Mouse (Mus musculus): ENCODE data around the gene Slc29a1. TPM values are rescaled to one million over a fixed set of nuclear protein-coding genes. Genes with fewer than 3 reads are reported as not detected.

Gene Slc29a1
- polyA plus RNA-seq, 1 experiment from 2014 or later: 175 TPM

DNA sequence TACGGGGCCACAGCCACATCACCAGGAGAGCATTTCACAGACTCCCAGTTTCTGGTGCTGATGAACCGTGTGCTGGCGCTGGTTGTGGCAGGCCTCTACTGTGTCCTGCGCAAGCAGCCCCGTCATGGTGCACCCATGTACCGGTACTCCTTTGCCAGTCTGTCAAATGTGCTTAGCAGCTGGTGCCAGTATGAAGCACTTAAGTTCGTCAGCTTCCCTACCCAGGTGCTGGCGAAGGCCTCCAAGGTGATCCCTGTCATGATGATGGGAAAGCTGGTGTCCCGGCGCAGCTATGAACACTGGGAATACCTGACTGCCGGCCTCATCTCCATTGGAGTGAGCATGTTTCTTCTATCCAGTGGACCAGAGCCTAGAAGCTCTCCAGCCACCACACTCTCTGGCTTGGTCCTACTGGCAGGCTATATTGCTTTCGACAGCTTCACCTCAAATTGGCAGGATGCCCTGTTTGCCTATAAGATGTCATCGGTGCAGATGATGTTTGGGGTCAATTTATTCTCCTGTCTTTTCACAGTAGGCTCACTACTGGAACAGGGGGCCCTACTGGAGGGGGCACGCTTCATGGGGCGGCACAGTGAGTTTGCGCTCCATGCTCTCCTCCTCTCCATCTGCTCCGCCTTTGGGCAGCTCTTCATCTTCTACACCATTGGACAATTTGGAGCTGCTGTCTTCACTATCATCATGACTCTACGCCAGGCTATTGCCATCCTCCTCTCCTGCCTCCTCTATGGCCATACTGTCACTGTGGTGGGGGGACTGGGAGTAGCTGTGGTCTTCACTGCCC lies 32.8 kb downstream of the Slc29a1 start:
- Histone ChIP-seq H3K4me3 (replicated peaks) (no peak overlapping the region), H3K9ac (no peak overlapping the region; the same call in 1 of the 2 replicates), H3K27ac (replicated peaks) (no peak overlapping the region; the same call in 1 of the 2 replicates), H3K27me3 (no peaks in the 10 kb centered on the region), H3K4me1 (replicated peaks) (peaks cover 60% of the 10 kb centered on the region), H3K36me3 (replicated peaks) (peaks cover 57% of the 10 kb centered on the region), H3K4me2 (no peak overlapping the region), H3K9me3 (replicated peaks) (no peaks in the 10 kb centered on the region)
- WGBS (ENCODE audit: insufficient replicate concordance): 59% methylated on average over 18 of the region's 18 CpGs
- ATAC-seq (ENCODE audit: insufficient read depth): no peak

GRCm38 (mm10) chr17:45566031-45566359 lies 33.4 kb downstream of the Slc29a1 start:
- H3K27ac ChIP-seq (replicated peaks): no peak overlapping the region
- H3K4me1 ChIP-seq (replicated peaks): peaks cover 56% of the 10 kb centered on the region
- WGBS (ENCODE audit: insufficient replicate concordance): 39% methylated on average over 1 of the region's 1 CpGs

GRCm38 (mm10) chr17:45565103-45565502 lies 34.3 kb downstream of the Slc29a1 start:
- Histone ChIP-seq H3K4me1 (replicated peaks) (peaks cover 54% of the 10 kb centered on the region), H3K36me3 (replicated peaks) (peaks cover 42% of the 10 kb centered on the region), H3K4me3 (replicated peaks) (peak overlapping the region; percentile 84), H3K9ac (peak overlapping the region; percentile 86; the same call in 1 of the 2 replicates), H3K4me2 (peak overlapping the region; percentile 98), H3K27me3 (no peaks in the 10 kb centered on the region), H3K27ac (replicated peaks) (no peak overlapping the region), H3K9me3 (replicated peaks) (no peaks in the 10 kb centered on the region)
- no peak for ATAC-seq (ENCODE audit: insufficient read depth)
- WGBS (ENCODE audit: insufficient replicate concordance): 92% methylated on average over 11 of the region's 11 CpGs

More at GRCm38 (mm10) chr17:45566031-45566359, 33.4 kb downstream of the Slc29a1 start:
- H3K4me2 ChIP-seq: no peak overlapping the region
- no peaks in the 10 kb centered on the region for H3K9me3 ChIP-seq (replicated peaks)
- peaks cover 51% of the 10 kb centered on the region for H3K36me3 ChIP-seq (replicated peaks)
- ATAC-seq (ENCODE audit: insufficient read depth): no peak
- H3K27me3 ChIP-seq: no peaks in the 10 kb centered on the region
- no peak overlapping the region for H3K4me3 ChIP-seq (replicated peaks)
- H3K9ac ChIP-seq: no peak overlapping the region; the same call in 1 of the 2 replicates

GRCm38 (mm10) chr17:45564531-45565084 lies 34.8 kb downstream of the Slc29a1 start:
- Histone ChIP-seq H3K9me3 (replicated peaks) (no peaks in the 10 kb centered on the region), H3K27ac (replicated peaks) (peak overlapping the region; percentile 79), H3K4me3 (replicated peaks) (peak overlapping the region; percentile 84), H3K27me3 (no peaks in the 10 kb centered on the region), H3K4me2 (peak overlapping the region; percentile 98), H3K36me3 (replicated peaks) (peaks cover 37% of the 10 kb centered on the region), H3K4me1 (replicated peaks) (peaks cover 49% of the 10 kb centered on the region), H3K9ac (peak overlapping the region; percentile 86)
- WGBS (ENCODE audit: insufficient replicate concordance): 18% methylated on average over 18 of the region's 18 CpGs
- ATAC-seq (ENCODE audit: insufficient read depth): no peak

- H3K9me3 ChIP-seq (replicated peaks): no peaks in the 10 kb centered on the region
- H3K4me1 ChIP-seq (replicated peaks): peaks cover 49% of the 10 kb centered on the region
- peaks cover 30% of the 10 kb centered on the region for H3K36me3 ChIP-seq (replicated peaks)
- peak within 1 kb of the TSS; percentile 79 for H3K27ac ChIP-seq (replicated peaks)
- peak within 1 kb of the TSS; percentile 86 for H3K9ac ChIP-seq
- peak within 1 kb of the TSS; percentile 98 for H3K4me2 ChIP-seq
- H3K27me3 ChIP-seq: no peaks in the 10 kb centered on the region
- ATAC-seq (ENCODE audit: insufficient read depth): peak; percentile 78
- WGBS (ENCODE audit: insufficient replicate concordance): under 1% methylated on average over 61 of the region's 61 CpGs
- H3K4me3 ChIP-seq (replicated peaks): peak within 1 kb of the TSS; percentile 84
These were observed 35.5 kb downstream of the Slc29a1 start, which contains the start of gene Slc35b2 for GRCm38 (mm10) chr17:45563655-45564530. Slc35b2 (plus strand) TSS chr17:45563874.

DNA sequence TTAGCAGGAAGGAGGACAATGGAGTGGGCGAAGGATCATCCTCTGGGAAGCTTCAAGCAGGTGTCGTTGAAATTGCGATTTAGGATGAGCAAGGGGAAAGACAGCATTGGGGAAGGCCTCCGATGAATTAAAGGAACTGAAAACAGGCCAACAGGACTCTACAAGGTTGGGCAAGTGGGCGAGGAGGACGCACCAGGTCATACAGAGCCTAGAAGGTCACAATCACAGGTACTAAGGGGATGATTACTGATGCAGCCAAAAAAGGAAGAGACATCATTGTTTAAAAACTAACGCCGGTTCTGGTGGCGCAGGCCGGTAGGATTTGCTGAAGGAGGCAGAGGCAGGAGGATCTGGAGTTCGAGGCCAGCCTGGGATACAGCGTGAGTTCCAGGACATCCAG lies 36.2 kb downstream of the Slc29a1 start:
- H3K4me1 ChIP-seq (replicated peaks): peaks cover 48% of the 10 kb centered on the region
- H3K4me2 ChIP-seq: peak overlapping the region; percentile 98
- no peak overlapping the region for H3K9ac ChIP-seq
- ATAC-seq (ENCODE audit: insufficient read depth): no peak
- H3K27me3 ChIP-seq: peaks cover 6% of the 10 kb centered on the region
- 67% methylated on average over 12 of the region's 12 CpGs for WGBS (ENCODE audit: insufficient replicate concordance)
- H3K4me3 ChIP-seq (replicated peaks): no peak overlapping the region
- no peaks in the 10 kb centered on the region for H3K9me3 ChIP-seq (replicated peaks)
- no peak overlapping the region for H3K27ac ChIP-seq (replicated peaks)
- peaks cover 23% of the 10 kb centered on the region for H3K36me3 ChIP-seq (replicated peaks)

- H3K4me2 ChIP-seq: no peak overlapping the region
- H3K9me3 ChIP-seq (replicated peaks): no peaks in the 10 kb centered on the region
- peaks cover 47% of the 10 kb centered on the region for H3K4me1 ChIP-seq (replicated peaks)
- no peak for ATAC-seq (ENCODE audit: insufficient read depth)
- H3K27ac ChIP-seq (replicated peaks): no peak overlapping the region
- H3K9ac ChIP-seq: no peak overlapping the region
- no peaks in the 10 kb centered on the region for H3K36me3 ChIP-seq (replicated peaks)
- peaks cover 38% of the 10 kb centered on the region for H3K27me3 ChIP-seq
- H3K4me3 ChIP-seq (replicated peaks): no peak overlapping the region
- 77% methylated on average over 15 of the region's 15 CpGs for WGBS (ENCODE audit: insufficient replicate concordance)
These were observed 39.5 kb downstream of the Slc29a1 start for GRCm38 (mm10) chr17:45559732-45560525.

GRCm38 (mm10) chr17:45557998-45558862 lies 41.2 kb downstream of the Slc29a1 start:
- WGBS (ENCODE audit: insufficient replicate concordance): 49% methylated on average over 16 of the region's 16 CpGs
- Histone ChIP-seq H3K9me3 (replicated peaks) (no peaks in the 10 kb centered on the region), H3K4me1 (replicated peaks) (peaks cover 34% of the 10 kb centered on the region), H3K9ac (no peak overlapping the region), H3K4me2 (peak overlapping the region; percentile 91; the same call in 1 of the 2 replicates), H3K27me3 (peaks cover 49% of the 10 kb centered on the region), H3K27ac (replicated peaks) (no peak overlapping the region), H3K4me3 (replicated peaks) (no peak overlapping the region), H3K36me3 (replicated peaks) (no peaks in the 10 kb centered on the region)
- no peak for ATAC-seq (ENCODE audit: insufficient read depth)

DNA sequence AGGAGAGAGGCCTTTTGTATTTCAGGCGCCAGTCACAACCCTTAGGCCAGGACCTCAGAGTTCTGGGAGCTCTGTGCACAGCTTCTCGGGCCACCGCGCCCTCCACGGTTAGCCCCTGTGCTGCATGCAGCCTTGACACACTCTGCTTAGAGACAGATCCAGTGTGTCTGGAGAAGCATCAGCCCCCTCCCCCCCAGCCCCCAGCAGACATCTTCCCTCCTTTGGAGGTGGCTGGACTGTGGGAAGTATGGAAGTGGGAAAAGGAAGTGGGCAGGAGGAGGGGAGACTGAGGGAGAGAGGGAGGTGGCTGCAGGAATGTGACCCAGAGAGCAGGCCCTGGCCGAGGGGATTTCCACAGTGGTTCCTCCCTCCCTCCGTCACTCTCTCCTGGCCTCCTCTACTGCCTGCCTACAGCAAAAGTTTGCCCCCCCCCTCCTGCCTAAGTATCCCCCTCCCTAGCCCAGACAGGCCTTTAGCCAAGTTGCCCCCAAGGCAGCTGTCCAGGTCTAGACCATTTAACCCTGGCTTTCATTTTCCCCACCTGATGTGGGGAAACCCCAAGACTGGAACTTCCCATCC lies 42.1 kb downstream of the Slc29a1 start:
- Histone ChIP-seq H3K9ac (no peak overlapping the region), H3K27ac (replicated peaks) (0 out of 2 replicates have a peak overlapping the region, but pooled peaks have one; percentile 9), H3K4me1 (replicated peaks) (peaks cover 34% of the 10 kb centered on the region), H3K36me3 (replicated peaks) (no peaks in the 10 kb centered on the region), H3K27me3 (peaks cover 56% of the 10 kb centered on the region), H3K4me2 (peak overlapping the region; percentile 91), H3K4me3 (replicated peaks) (peak overlapping the region; percentile 62), H3K9me3 (replicated peaks) (no peaks in the 10 kb centered on the region)
- ATAC-seq (ENCODE audit: insufficient read depth): no peak
- 43% methylated on average over 7 of the region's 7 CpGs for WGBS (ENCODE audit: insufficient replicate concordance)

Data from liver, embryonic 15.5 days (tissue).